Mouse (Mus musculus): ENCODE data around the gene Spata20.

DNA sequence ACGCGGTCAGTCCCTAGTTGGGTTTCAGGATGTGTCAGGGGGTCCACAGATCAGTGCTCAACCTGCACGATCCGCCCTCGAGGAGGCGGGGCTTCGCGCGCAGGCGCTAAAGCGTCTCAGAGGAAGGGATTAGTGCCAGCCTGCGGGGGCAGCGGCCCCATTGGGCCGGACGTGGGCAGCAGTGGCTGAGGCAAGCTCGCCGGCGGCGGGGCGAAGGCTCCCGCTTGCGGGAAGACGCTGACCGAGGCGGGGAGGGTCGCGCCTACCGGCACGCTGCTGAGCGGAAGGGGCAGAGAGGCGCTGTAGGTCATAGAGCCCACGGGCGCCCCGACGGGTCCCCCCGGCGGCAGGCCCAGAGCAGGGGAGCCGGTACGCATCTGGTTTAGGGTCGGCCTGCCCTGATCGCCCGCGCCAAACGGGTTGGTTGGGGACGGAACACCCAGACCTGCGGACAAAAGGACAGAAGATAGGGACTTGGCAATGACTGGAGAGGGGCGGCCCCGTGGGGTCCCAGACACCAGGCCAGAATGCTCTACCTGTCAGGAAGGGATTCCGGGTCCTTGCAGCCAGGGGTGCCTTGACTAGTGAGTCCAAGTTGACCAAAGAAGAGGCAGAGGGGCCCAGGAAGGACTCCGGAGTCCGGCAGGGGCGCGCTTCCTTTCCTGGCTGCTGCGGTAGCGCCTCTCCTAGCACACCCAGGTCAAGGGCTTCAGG is 5.2 kb upstream of the Spata20 start:
- TF ChIP-seq POLR2A (IDR thresholded peaks at IDR 0.05; ENCODE audit: borderline replicate concordance, low read depth, low read length): no peak
- no peak for TF ChIP-seq CTCF (IDR thresholded peaks at IDR 0.05; ENCODE audit: low read depth, low read length)
